Mouse (Mus musculus) lung, postnatal 0 days (tissue): ENCODE results near the gene H6pd. TPM values are rescaled to one million over a fixed set of nuclear protein-coding genes. Genes with fewer than 3 reads are reported as not detected.

ENCODE experiments used
- ATAC-seq: fragments of 200-750 bp; cut with Nextera tagmentation; 2 replicates; pipeline ENCODE4 v1.8.0; 2017; ENCODE audit warnings: moderate library complexity
- DNase-seq: peaks from one replicate; pipeline ENCODE4 v3.0.0-alpha.2; 2016; ENCODE audit warnings: low spot score
- H3K27ac ChIP-seq: fragments of 300-500 bp; sonication (generic); 2 replicates; pipeline ENCODE4 v1.5.1; 2014; ENCODE audit warnings: antibody characterized with exemption, mild to moderate bottlenecking, low read length, mixed read lengths
- H3K27me3 ChIP-seq: fragments of 300-500 bp; sonication (generic); replicated peaks from 2 replicates; pipeline ENCODE4 v1.6.1; 2014; ENCODE audit warnings: low read length, mixed read lengths; ENCODE audit not compliant: insufficient read depth
- H3K36me3 ChIP-seq: fragments of 300-500 bp; sonication (generic); 2 replicates; pipeline ENCODE4 v1.6.1; 2014; ENCODE audit warnings: low read length, mixed read lengths; ENCODE audit not compliant: insufficient read depth
- H3K4me1 ChIP-seq: fragments of 300-500 bp; sonication (generic); 2 replicates; pipeline ENCODE4 v1.6.1; 2014; ENCODE audit warnings: antibody characterized with exemption, low read depth, low read length, mixed read lengths; ENCODE audit not compliant: insufficient read depth
- H3K4me2 ChIP-seq: fragments of 300-500 bp; sonication (generic); replicated peaks from 2 replicates; pipeline ENCODE4 v1.6.1; 2014; ENCODE audit warnings: low read depth, mild to moderate bottlenecking, low read length, moderate library complexity, mixed read lengths
- H3K4me3 ChIP-seq: fragments of 300-500 bp; sonication (generic); 2 replicates; pipeline ENCODE4 v1.5.1; 2014; ENCODE audit warnings: low read depth, low read length
- H3K9ac ChIP-seq: fragments of 300-500 bp; sonication (generic); replicated peaks from 2 replicates; pipeline ENCODE4 v1.6.1; 2014; ENCODE audit warnings: low read depth, mild to moderate bottlenecking
- H3K9me3 ChIP-seq: fragments of 300-500 bp; sonication (generic); 2 replicates; pipeline ENCODE4 v1.6.1; 2016; ENCODE audit warnings: low read length, mixed read lengths
- CTCF ChIP-seq: IDR thresholded peaks from 2 replicates; pipeline ENCODE4 v1.5.1; 2016; ENCODE audit warnings: antibody characterized with exemption, mild to moderate bottlenecking
- EP300 ChIP-seq: IDR thresholded peaks from 2 replicates; pipeline ENCODE4 v1.6.1; 2016; ENCODE audit warnings: antibody characterized with exemption, mild to moderate bottlenecking, control low read depth
- WGBS: fragments of 180-500 bp; shearing (Covaris S2); extraction: QIAGEN DNeasy Blood & Tissue Kit; methylation state at CpG from one replicate; pipeline ENCODE4 v1.1.7; 2014; 5-methylcytosine and 5-hydroxymethylcytosine counted together
- polyA plus RNA-seq: library from polyadenylated mRNA; unstranded; fragments of >200 nt; fragmentation: Nextera tagmentation; extraction: Ambion mirVana; gene quantifications from 2 replicates; pipeline ENCODE4 v1.2.1, GENCODE M21; 2015

The H6pd gene
- polyA plus RNA-seq, 1 experiment from 2014 or later = 45.8 TPM

- 10% methylated on average over 7 of the region's 7 CpGs for WGBS
- Histone ChIP-seq H3K9ac (peak overlapping the region; percentile 59), H3K27me3 (no peaks in the 10 kb centered on the region), H3K9me3 (no peaks in the 10 kb centered on the region), H3K4me2 (peak overlapping the region; percentile 59), H3K27ac (peak overlapping the region; percentile 89), H3K4me3 (peak overlapping the region; percentile 47), H3K4me1 (peaks cover 3% of the 10 kb centered on the region), H3K36me3 (no peaks in the 10 kb centered on the region)
- TF ChIP-seq CTCF = peak; percentile 20
- TF ChIP-seq EP300 = peak; percentile 89
- peak; percentile 87 for DNase-seq
- peak; percentile 50 for ATAC-seq
Measured at GRCm38 (mm10) chr4:150003021-150003580, 5.7 kb downstream of the H6pd start.

- H3K9ac ChIP-seq = peak overlapping the region; percentile 59
- TF ChIP-seq CTCF (no peak), EP300 (no peak)
- WGBS = 43% methylated on average over 12 of the region's 12 CpGs
- no peaks in the 10 kb centered on the region for H3K27me3 ChIP-seq
- H3K27ac ChIP-seq = peak overlapping the region; percentile 89
- H3K4me1 ChIP-seq = peaks cover 3% of the 10 kb centered on the region
- H3K4me2 ChIP-seq = peak overlapping the region; percentile 59
- H3K9me3 ChIP-seq = no peaks in the 10 kb centered on the region
- ATAC-seq = peak; percentile 17
- peak; percentile 61 for DNase-seq
- no peaks in the 10 kb centered on the region for H3K36me3 ChIP-seq
- H3K4me3 ChIP-seq = peak overlapping the region; percentile 47
Measured at GRCm38 (mm10) chr4:150002021-150002528, 6.7 kb downstream of the H6pd start.

- no peaks in the 10 kb centered on the region for H3K36me3 ChIP-seq
- H3K9me3 ChIP-seq = no peaks in the 10 kb centered on the region
- peak overlapping the region; percentile 59 for H3K9ac ChIP-seq
- peaks cover 9% of the 10 kb centered on the region for H3K4me1 ChIP-seq
- DNase-seq = peak; percentile 65
- H3K4me2 ChIP-seq = peak overlapping the region; percentile 59
- H3K4me3 ChIP-seq = peak overlapping the region; percentile 47
- WGBS = 24% methylated on average over 10 of the region's 10 CpGs
- H3K27me3 ChIP-seq = no peaks in the 10 kb centered on the region
- ATAC-seq = no peak; the same call in 1 of the 2 replicates
- TF ChIP-seq CTCF (no peak), EP300 (no peak)
- H3K27ac ChIP-seq = peak overlapping the region; percentile 89
Measured at GRCm38 (mm10) chr4:150001221-150001860, 7.5 kb downstream of the H6pd start.

GRCm38 (mm10) chr4:149999931-150000555, 8.8 kb downstream of the H6pd start:
- no peak for DNase-seq
- peaks cover 11% of the 10 kb centered on the region for H3K4me1 ChIP-seq
- H3K36me3 ChIP-seq = 0 out of 2 replicates have a peak, but pooled peaks cover 5% of the 10 kb centered on the region
- peak overlapping the region; percentile 32; the same call in 1 of the 2 replicates for H3K9ac ChIP-seq
- TF ChIP-seq EP300 (no peak), CTCF (no peak)
- peak overlapping the region; percentile 47 for H3K4me3 ChIP-seq
- no peak for ATAC-seq
- peak overlapping the region; percentile 59 for H3K4me2 ChIP-seq
- H3K27me3 ChIP-seq = no peaks in the 10 kb centered on the region
- H3K27ac ChIP-seq = peak overlapping the region; percentile 89; the same call in 1 of the 2 replicates
- 70% methylated on average over 15 of the region's 15 CpGs for WGBS
- no peaks in the 10 kb centered on the region for H3K9me3 ChIP-seq

- Histone ChIP-seq H3K9me3 (no peaks in the 10 kb centered on the region), H3K4me1 (peaks cover 11% of the 10 kb centered on the region), H3K36me3 (0 out of 2 replicates have a peak, but pooled peaks cover 5% of the 10 kb centered on the region), H3K9ac (no peak overlapping the region), H3K4me3 (no peak overlapping the region), H3K4me2 (peak overlapping the region; percentile 59), H3K27me3 (no peaks in the 10 kb centered on the region), H3K27ac (no peak overlapping the region)
- 72% methylated on average over 9 of the region's 9 CpGs for WGBS
- TF ChIP-seq EP300 = no peak
- TF ChIP-seq CTCF = no peak
- ATAC-seq (no peak), DNase-seq (no peak)
Measured at GRCm38 (mm10) chr4:149999510-149999900, 9.3 kb downstream of the H6pd start.
